Mouse (Mus musculus): ENCODE results near the gene Ssxb8. TPM values are rescaled to one million over a fixed set of nuclear protein-coding genes. Genes with fewer than 3 reads are reported as not detected.

Gene Ssxb8
- not detected in 2 replicates for polyA plus RNA-seq (2012; ENCODE audit: low replicate concordance)

GRCm38 (mm10) chrX:8690744-8691143 is at the start of gene Ssxb8:
TSS of gene Ssxb8 (minus strand) at chrX:8690844.

Other genes with a start within 250 kb of the Ssxb8 start
- gene Ssxb2, start 229.1 kb downstream of the Ssxb8 start, polyA plus RNA-seq (2012; ENCODE audit: low replicate concordance), result not detected in 2 replicates
- not detected in 2 replicates for gene Gm14459, start 165.9 kb downstream of the Ssxb8 start, polyA plus RNA-seq (2012; ENCODE audit: low replicate concordance)
- not detected in 2 replicates for gene Ssxb6, start 142.6 kb downstream of the Ssxb8 start, polyA plus RNA-seq (2012; ENCODE audit: low replicate concordance)
- gene Ssxb3, start 99.0 kb downstream of the Ssxb8 start, polyA plus RNA-seq (2012; ENCODE audit: low replicate concordance), result not detected in 2 replicates
- gene Ssx9, start 57.6 kb upstream of the Ssxb8 start, polyA plus RNA-seq (2012; ENCODE audit: low replicate concordance), result not detected in 2 replicates
- not detected in 2 replicates for gene Ssxb5, start 112.8 kb upstream of the Ssxb8 start, polyA plus RNA-seq (2012; ENCODE audit: low replicate concordance)
- gene Gm6592, start 153.2 kb upstream of the Ssxb8 start, polyA plus RNA-seq (2012; ENCODE audit: low replicate concordance), result not detected in 2 replicates
- gene Gm5751, start 183.4 kb upstream of the Ssxb8 start, polyA plus RNA-seq (2012; ENCODE audit: low replicate concordance), result not detected in 2 replicates
- gene B630019K06Rik, start 201.5 kb upstream of the Ssxb8 start, polyA plus RNA-seq (2012; ENCODE audit: low replicate concordance), result 3.0 and 6.9 TPM in 2 replicates